Mouse (Mus musculus): ENCODE data around the gene Nkx2-3. TPM values are rescaled to one million over a fixed set of nuclear protein-coding genes. Genes with fewer than 3 reads are reported as not detected.

The Nkx2-3 gene
- total RNA-seq, 2 experiments from 2014 or later = not detected

GRCm38 (mm10) chr19:43598741-43599660, 13.1 kb upstream of the Nkx2-3 start:
- DNase-seq (ENCODE audit: low spot score in 2 of 2) = no peak
- Histone ChIP-seq H3K4me3 (no peak overlapping the region), H3K27ac (no peak overlapping the region)
- TF ChIP-seq CTCF (conservative IDR thresholded peaks at IDR 0.05) = no peak

GRCm38 (mm10) chr19:43599776-43600544, 12.2 kb upstream of the Nkx2-3 start:
- TF ChIP-seq CTCF (conservative IDR thresholded peaks at IDR 0.05) = no peak
- Histone ChIP-seq H3K4me3 (no peak overlapping the region), H3K27ac (no peak overlapping the region)
- DNase-seq (ENCODE audit: low spot score in 2 of 2) = no peak

GRCm38 (mm10) chr19:43600545-43601331, 11.4 kb upstream of the Nkx2-3 start:
- TF ChIP-seq CTCF (conservative IDR thresholded peaks at IDR 0.05) = no peak
- Histone ChIP-seq H3K27ac (no peak overlapping the region), H3K4me3 (no peak overlapping the region)
- no peak for DNase-seq (ENCODE audit: low spot score in 2 of 2)

- no peak for TF ChIP-seq CTCF (conservative IDR thresholded peaks at IDR 0.05)
- no peak overlapping the region for H3K27ac ChIP-seq
- H3K4me3 ChIP-seq = no peak overlapping the region
- DNase-seq (ENCODE audit: low spot score in 2 of 2) = no peak
These were observed 10.7 kb upstream of the Nkx2-3 start for GRCm38 (mm10) chr19:43601440-43601839.

- no peak overlapping the region for H3K4me3 ChIP-seq
- DNase-seq (ENCODE audit: low spot score in 2 of 2) = no peak
- no peak overlapping the region for H3K27ac ChIP-seq
- no peak for TF ChIP-seq CTCF (conservative IDR thresholded peaks at IDR 0.05)
These were observed 10.0 kb upstream of the Nkx2-3 start for GRCm38 (mm10) chr19:43601996-43602590.

- TF ChIP-seq CTCF (conservative IDR thresholded peaks at IDR 0.05) = no peak
- no peak for DNase-seq (ENCODE audit: low spot score in 2 of 2)
- Histone ChIP-seq H3K27ac (no peak overlapping the region), H3K4me3 (no peak overlapping the region)
These were observed 8.6 kb upstream of the Nkx2-3 start for GRCm38 (mm10) chr19:43603521-43603920.

GRCm38 (mm10) chr19:43604492-43605120, 7.5 kb upstream of the Nkx2-3 start:
- no peak for DNase-seq (ENCODE audit: low spot score in 2 of 2)

GRCm38 (mm10) chr19:43605666-43606551, 6.2 kb upstream of the Nkx2-3 start:
- no peak for DNase-seq (ENCODE audit: low spot score in 2 of 2)
- no peak for TF ChIP-seq CTCF (conservative IDR thresholded peaks at IDR 0.05)
- H3K4me3 ChIP-seq = no peak overlapping the region
- no peak overlapping the region for H3K27ac ChIP-seq

More at GRCm38 (mm10) chr19:43604492-43605120, 7.5 kb upstream of the Nkx2-3 start:
- H3K27ac ChIP-seq = no peak overlapping the region
- TF ChIP-seq CTCF (conservative IDR thresholded peaks at IDR 0.05) = no peak
- no peak overlapping the region for H3K4me3 ChIP-seq

GRCm38 (mm10) chr19:43606552-43607530, 5.3 kb upstream of the Nkx2-3 start:
- no peak overlapping the region for H3K27ac ChIP-seq
- no peak overlapping the region for H3K4me3 ChIP-seq
- no peak for TF ChIP-seq CTCF (conservative IDR thresholded peaks at IDR 0.05)
- no peak for DNase-seq (ENCODE audit: low spot score in 2 of 2)

Measured in layer of hippocampus, adult 2 months (tissue).